Mouse (Mus musculus) liver, embryonic 16.5 days (tissue): ENCODE results near the gene Rhd. TPM values are rescaled to one million over a fixed set of nuclear protein-coding genes. Genes with fewer than 3 reads are reported as not detected.

Source experiments
- ATAC-seq: fragments of 200-750 bp; cut with Nextera tagmentation; 2 replicates; pipeline ENCODE4 v1.8.0; 2017; ENCODE audit warnings: low read depth, mild to moderate bottlenecking, moderate number of reproducible peaks, moderate library complexity
- H3K27ac ChIP-seq: fragments of 300-500 bp; sonication (generic); 2 replicates; pipeline ENCODE4 v1.5.1; 2014; ENCODE audit warnings: mild to moderate bottlenecking, low read length
- H3K27me3 ChIP-seq: fragments of 300-500 bp; sonication (generic); 2 replicates; pipeline ENCODE4 v1.6.1; 2014; ENCODE audit warnings: low read depth, low read length, mixed read lengths; ENCODE audit not compliant: control insufficient read depth, insufficient read depth
- H3K36me3 ChIP-seq: fragments of 300-500 bp; sonication (generic); 2 replicates; pipeline ENCODE4 v1.6.1; 2014; ENCODE audit warnings: mild to moderate bottlenecking; ENCODE audit not compliant: control insufficient read depth, insufficient read depth
- H3K4me1 ChIP-seq: fragments of 300-500 bp; sonication (generic); 2 replicates; pipeline ENCODE4 v1.6.1; 2014; ENCODE audit warnings: low read depth, low read length, mixed read lengths; ENCODE audit not compliant: control insufficient read depth
- H3K4me2 ChIP-seq: fragments of 300-500 bp; sonication (generic); 2 replicates; pipeline ENCODE4 v1.6.1; 2014; ENCODE audit warnings: low read depth, low read length, mixed read lengths
- H3K4me3 ChIP-seq: fragments of 300-500 bp; sonication (generic); 2 replicates; pipeline ENCODE4 v1.5.1; 2014; ENCODE audit warnings: low read depth, mild to moderate bottlenecking, low read length
- H3K9ac ChIP-seq: fragments of 300-500 bp; sonication (generic); 2 replicates; pipeline ENCODE4 v1.6.1; 2014; ENCODE audit warnings: low read depth, low read length
- H3K9me3 ChIP-seq: fragments of 300-500 bp; sonication (generic); replicated peaks from 2 replicates; pipeline ENCODE4 v1.6.1; 2016; ENCODE audit warnings: low read length; ENCODE audit not compliant: control insufficient read depth
- WGBS: fragments of 180-500 bp; shearing (Covaris S2); extraction: QIAGEN DNeasy Blood & Tissue Kit; methylation state at CpG from one replicate; pipeline ENCODE4 v1.1.7; 2014; ENCODE audit not compliant: insufficient replicate concordance; 5-methylcytosine and 5-hydroxymethylcytosine counted together
- polyA plus RNA-seq: library from polyadenylated mRNA; unstranded; fragments of >200 nt; fragmentation: Nextera tagmentation; extraction: Ambion mirVana; gene quantifications from 2 replicates; pipeline ENCODE4 v1.2.1, GENCODE M21; 2015

Rhd gene
- polyA plus RNA-seq, 1 experiment from 2014 or later = 522 TPM

- H3K36me3 ChIP-seq = peaks cover 76% of the 10 kb centered on the region
Observed at GRCm38 (mm10) chr4:134876171-134876570, 11.8 kb downstream of the Rhd start.

DNA sequence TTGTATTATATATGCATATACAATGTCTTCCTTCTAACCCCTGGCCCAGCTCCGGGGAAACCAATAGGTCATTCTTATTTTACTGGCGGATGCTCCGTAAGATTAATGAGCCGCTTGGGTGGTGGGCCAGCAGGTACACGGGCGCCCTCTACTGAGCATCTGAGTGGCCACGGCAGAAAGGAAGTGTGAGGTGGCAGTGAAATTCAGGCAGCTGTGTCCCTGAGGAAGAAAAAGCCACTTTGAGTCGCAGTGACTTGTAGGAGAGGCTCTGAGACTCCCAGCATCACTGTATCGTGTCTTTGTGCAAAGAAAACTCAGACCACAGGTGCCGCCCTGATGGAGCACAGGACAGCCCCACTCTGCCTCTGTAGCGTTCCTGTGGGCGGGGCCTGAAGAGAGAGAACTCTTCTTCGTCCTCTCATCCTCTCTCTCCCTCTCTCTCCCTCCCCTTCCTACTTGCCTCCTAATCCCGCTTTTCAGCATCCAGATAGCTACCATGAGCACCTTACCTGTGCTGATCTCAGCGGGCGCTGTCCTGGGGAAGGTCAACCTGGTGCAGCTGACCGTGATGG, 15.2 kb downstream of the Rhd start:
- H3K4me2 ChIP-seq = peak overlapping the region; percentile 64
- WGBS = 9% methylated on average over 17 of the region's 17 CpGs
- H3K27me3 ChIP-seq = no peaks in the 10 kb centered on the region
- no peak for ATAC-seq
- peaks cover 91% of the 10 kb centered on the region for H3K36me3 ChIP-seq
- H3K4me3 ChIP-seq = peak overlapping the region; percentile 34
- H3K9me3 ChIP-seq = no peaks in the 10 kb centered on the region
- peak overlapping the region; percentile 5; the same call in 1 of the 2 replicates for H3K27ac ChIP-seq
- peaks cover 20% of the 10 kb centered on the region for H3K4me1 ChIP-seq
- H3K9ac ChIP-seq = no peak overlapping the region

More at GRCm38 (mm10) chr4:134876171-134876570, 11.8 kb downstream of the Rhd start:
- Histone ChIP-seq H3K4me1 (peaks cover 32% of the 10 kb centered on the region), H3K4me3 (no peak overlapping the region), H3K4me2 (no peak overlapping the region), H3K27me3 (no peaks in the 10 kb centered on the region), H3K9ac (no peak overlapping the region), H3K27ac (no peak overlapping the region), H3K9me3 (no peaks in the 10 kb centered on the region)
- ATAC-seq = no peak
- WGBS = 85% methylated on average over 9 of the region's 9 CpGs

DNA sequence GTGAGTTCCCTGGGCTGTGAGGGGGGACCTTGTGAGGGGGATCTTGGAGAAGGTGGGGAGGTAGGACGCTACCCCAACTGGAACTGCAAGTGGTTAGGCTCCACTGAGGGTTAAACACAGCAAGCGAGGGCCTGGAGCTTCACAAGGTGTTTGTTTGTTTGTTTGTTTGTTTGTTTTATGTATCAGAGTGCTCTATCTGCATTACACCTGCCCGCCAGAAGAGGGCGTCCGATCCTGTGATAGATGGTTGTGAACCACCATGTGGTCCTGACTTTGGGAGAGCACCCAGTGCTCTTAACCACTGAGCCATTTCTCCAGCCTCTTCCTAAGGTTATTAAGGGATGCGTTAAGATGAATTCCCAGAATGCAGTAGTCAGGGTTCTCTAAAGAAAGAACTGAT, 15.7 kb downstream of the Rhd start:
- Histone ChIP-seq H3K27me3 (no peaks in the 10 kb centered on the region), H3K4me3 (no peak overlapping the region; the same call in 1 of the 2 replicates), H3K9ac (no peak overlapping the region), H3K9me3 (no peaks in the 10 kb centered on the region), H3K27ac (peak overlapping the region; percentile 5; the same call in 1 of the 2 replicates), H3K36me3 (peaks cover 92% of the 10 kb centered on the region), H3K4me2 (peak overlapping the region; percentile 64; the same call in 1 of the 2 replicates), H3K4me1 (peaks cover 20% of the 10 kb centered on the region)
- no peak for ATAC-seq
- WGBS = 50% methylated on average over 6 of the region's 6 CpGs

- no peak overlapping the region for H3K4me3 ChIP-seq
- H3K4me2 ChIP-seq = no peak overlapping the region
- H3K9ac ChIP-seq = no peak overlapping the region
- peaks cover 89% of the 10 kb centered on the region for H3K36me3 ChIP-seq
- H3K4me1 ChIP-seq = peaks cover 15% of the 10 kb centered on the region
- no peaks in the 10 kb centered on the region for H3K27me3 ChIP-seq
- no peaks in the 10 kb centered on the region for H3K9me3 ChIP-seq
- H3K27ac ChIP-seq = no peak overlapping the region
- WGBS = 28% methylated on average over 7 of the region's 7 CpGs
- peak; percentile 32; the same call in 1 of the 2 replicates for ATAC-seq
Observed at GRCm38 (mm10) chr4:134883266-134883665, 18.9 kb downstream of the Rhd start.

- Histone ChIP-seq H3K36me3 (peaks cover 89% of the 10 kb centered on the region), H3K27me3 (no peaks in the 10 kb centered on the region), H3K4me1 (peaks cover 12% of the 10 kb centered on the region), H3K4me3 (no peak overlapping the region), H3K27ac (no peak overlapping the region), H3K9ac (no peak overlapping the region), H3K9me3 (no peaks in the 10 kb centered on the region), H3K4me2 (no peak overlapping the region)
- ATAC-seq = no peak
- 82% methylated on average over 10 of the region's 10 CpGs for WGBS
Observed at GRCm38 (mm10) chr4:134883808-134884207, 19.5 kb downstream of the Rhd start.

DNA sequence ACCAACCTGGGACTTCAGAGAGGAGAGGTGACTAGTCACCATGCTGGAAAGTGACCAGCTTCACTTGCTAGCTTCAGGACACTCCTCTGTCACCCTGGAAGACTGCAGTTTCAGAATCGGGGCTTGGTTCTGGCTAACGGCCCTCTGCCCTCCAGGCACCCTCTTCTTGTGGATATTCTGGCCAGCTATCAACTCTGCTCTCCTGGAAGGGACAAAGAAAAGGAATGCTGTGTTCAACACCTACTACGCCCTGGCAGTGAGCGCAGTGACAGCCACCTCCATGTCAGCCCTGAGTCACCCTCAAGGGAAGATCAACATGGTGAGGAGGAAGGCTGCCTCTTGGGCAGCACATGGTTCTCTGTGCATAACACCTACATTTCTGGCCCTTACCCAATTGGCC, 20.0 kb downstream of the Rhd start:
- ATAC-seq = no peak
- H3K4me3 ChIP-seq = no peak overlapping the region
- no peaks in the 10 kb centered on the region for H3K27me3 ChIP-seq
- peaks cover 89% of the 10 kb centered on the region for H3K36me3 ChIP-seq
- WGBS = 89% methylated on average over 4 of the region's 4 CpGs
- H3K27ac ChIP-seq = no peak overlapping the region
- no peaks in the 10 kb centered on the region for H3K9me3 ChIP-seq
- H3K4me1 ChIP-seq = peaks cover 6% of the 10 kb centered on the region
- no peak overlapping the region for H3K9ac ChIP-seq
- no peak overlapping the region for H3K4me2 ChIP-seq

DNA sequence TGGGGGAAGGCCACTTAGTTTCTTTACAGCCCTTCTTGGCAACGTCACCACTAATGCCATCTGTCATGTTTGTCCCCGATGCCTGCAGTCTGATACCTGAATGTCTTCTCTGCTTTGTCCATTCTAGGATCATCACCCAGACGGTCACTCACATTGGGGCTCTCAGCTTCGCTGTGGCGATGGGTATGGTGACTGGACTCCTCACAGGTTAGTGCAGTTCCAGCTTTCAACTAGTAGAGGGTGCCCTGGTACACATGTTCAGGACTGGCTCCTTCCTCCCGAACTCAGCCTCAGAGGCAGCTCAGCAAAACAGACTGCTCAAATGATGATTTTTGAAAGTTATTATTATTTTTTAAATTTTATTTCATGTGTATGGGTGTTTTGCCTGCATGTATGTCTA, 27.8 kb downstream of the Rhd start:
- ATAC-seq = no peak
- peaks cover 91% of the 10 kb centered on the region for H3K36me3 ChIP-seq
- 76% methylated on average over 6 of the region's 6 CpGs for WGBS

GRCm38 (mm10) chr4:134897256-134897655, 32.9 kb downstream of the Rhd start:
- no peak overlapping the region for H3K9ac ChIP-seq
- H3K4me2 ChIP-seq = no peak overlapping the region
- H3K36me3 ChIP-seq = peaks cover 82% of the 10 kb centered on the region
- H3K27ac ChIP-seq = no peak overlapping the region
- H3K9me3 ChIP-seq = no peaks in the 10 kb centered on the region
- no peaks in the 10 kb centered on the region for H3K4me1 ChIP-seq
- no peak overlapping the region for H3K4me3 ChIP-seq
- 88% methylated on average over 6 of the region's 6 CpGs for WGBS
- no peak for ATAC-seq
- H3K27me3 ChIP-seq = no peaks in the 10 kb centered on the region

More for the DNA sequence above, 27.8 kb downstream of the Rhd start:
- H3K4me1 ChIP-seq = no peaks in the 10 kb centered on the region
- H3K27ac ChIP-seq = no peak overlapping the region
- H3K4me3 ChIP-seq = no peak overlapping the region
- no peaks in the 10 kb centered on the region for H3K27me3 ChIP-seq
- H3K9ac ChIP-seq = no peak overlapping the region
- H3K4me2 ChIP-seq = no peak overlapping the region
- H3K9me3 ChIP-seq = no peaks in the 10 kb centered on the region

GRCm38 (mm10) chr4:134901126-134901525, 36.8 kb downstream of the Rhd start:
- H3K4me3 ChIP-seq = no peak overlapping the region
- no peak overlapping the region for H3K27ac ChIP-seq
- no peak for ATAC-seq
- H3K9me3 ChIP-seq = no peaks in the 10 kb centered on the region
- peaks cover 64% of the 10 kb centered on the region for H3K36me3 ChIP-seq
- H3K9ac ChIP-seq = no peak overlapping the region
- H3K4me1 ChIP-seq = no peaks in the 10 kb centered on the region
- no peaks in the 10 kb centered on the region for H3K27me3 ChIP-seq
- no peak overlapping the region for H3K4me2 ChIP-seq
- WGBS = 82% methylated on average over 8 of the region's 8 CpGs
